ENCODE assay signal across 8 mouse cellular contexts in the genomic region with DNA sequence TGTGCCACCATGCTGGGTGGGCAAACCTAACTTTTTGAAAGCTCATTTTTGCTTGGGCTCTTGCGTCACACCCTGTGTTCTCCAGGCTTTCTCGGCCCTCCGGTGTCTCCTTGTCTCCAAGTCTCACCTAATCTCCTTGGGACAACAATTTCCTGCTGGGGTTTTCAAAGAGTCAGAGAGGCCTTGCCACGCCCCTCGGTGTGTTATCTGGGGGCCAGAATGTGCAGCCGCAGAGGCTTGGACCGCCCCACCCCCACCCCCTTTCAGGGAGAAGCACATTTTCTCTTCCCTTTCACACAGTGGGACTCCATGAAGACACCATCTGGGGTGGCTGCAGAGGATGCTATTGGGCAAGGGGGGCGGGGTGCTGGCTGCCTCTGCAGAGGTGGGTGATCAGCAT.
DNase-seq lines count a peak whose midpoint lies in the region; ATAC-seq and TF ChIP-seq lines count a peak whose summit lies in the region.

No protein-coding gene starts in this region.

- H3K36me3 ChIP-seq in G1E (replicated peaks) = no peaks in the 10 kb centered on the region
- H3K36me3 ChIP-seq in liver, embryonic 15.5 days (replicated peaks) = no peaks in the 10 kb centered on the region
- no peaks in the 10 kb centered on the region for H3K36me3 ChIP-seq in midbrain, embryonic 11.5 days (ENCODE audit: control insufficient read depth, insufficient read depth, low read length)

- peak overlapping the region; percentile 53; the same call in 1 of the 2 replicates for H3K4me3 ChIP-seq in G1E (ENCODE audit: low read depth, low read length)
- peak overlapping the region; percentile 39 for H3K4me3 ChIP-seq in liver, embryonic 15.5 days (replicated peaks)
- H3K4me3 ChIP-seq in midbrain, embryonic 11.5 days (ENCODE audit: low read depth, low read length) = no peak overlapping the region
- no peak overlapping the region for H3K4me3 ChIP-seq in left cerebral cortex, adult 2 months

- no peak for TF ChIP-seq CTCF in G1E (IDR thresholded peaks at IDR 0.05; ENCODE audit: low read depth, low read length)
- no peak for TF ChIP-seq CTCF in left cerebral cortex, adult 2 months (IDR thresholded peaks at IDR 0.05)

- peak overlapping the region; percentile 65 for H3K9ac ChIP-seq in liver, embryonic 15.5 days
- no peak overlapping the region for H3K9ac ChIP-seq in midbrain, embryonic 11.5 days (ENCODE audit: low read length)

- DNase-seq in heart, adult 18-20 months = peak; percentile 24 to 45
- DNase-seq in heart, postnatal 14 days = no peak
- peak; percentile 72 for DNase-seq in G1E (ENCODE audit: low spot score)
- no peak for DNase-seq in midbrain, embryonic 11.5 days (ENCODE audit: low spot score, missing footprints)
- DNase-seq in left cerebral cortex, adult 2 months (ENCODE audit: extremely low spot score in 1 of 2, low spot score in 2 of 2) = no peak
- DNase-seq in cerebellum, adult 18-20 months = no peak

- H3K27ac ChIP-seq in liver, embryonic 15.5 days (replicated peaks) = peak overlapping the region; percentile 99
- H3K27ac ChIP-seq in midbrain, embryonic 11.5 days (ENCODE audit: low read depth, low read length) = no peak overlapping the region
- no peak overlapping the region for H3K27ac ChIP-seq in left cerebral cortex, adult 2 months

- 3% methylated on average over 8 of the region's 8 CpGs for WGBS in liver, embryonic 15.5 days (ENCODE audit: insufficient replicate concordance)
- WGBS in midbrain, embryonic 11.5 days = 6% methylated on average over 8 of the region's 8 CpGs

- H3K4me2 ChIP-seq in liver, embryonic 15.5 days = peak overlapping the region; percentile 74
- H3K4me2 ChIP-seq in midbrain, embryonic 11.5 days = no peak overlapping the region

- peak; percentile 61 for ATAC-seq in G1E (ENCODE audit: extremely low read depth, insufficient number of reproducible peaks, low FRiP score, poor library complexity, severe bottlenecking)
- peak; percentile 98 for ATAC-seq in granulocyte monocyte progenitor cell, adult 5-6 weeks (replicated peaks; ENCODE audit: poor library complexity, severe bottlenecking)
- ATAC-seq in liver, embryonic 15.5 days (ENCODE audit: insufficient read depth) = peak; percentile 72
- ATAC-seq in midbrain, embryonic 11.5 days (ENCODE audit: low FRiP score) = no peak

- H3K27me3 ChIP-seq in G1E (ENCODE audit: insufficient read depth, low read length) = no peaks in the 10 kb centered on the region
- H3K27me3 ChIP-seq in liver, embryonic 15.5 days = no peaks in the 10 kb centered on the region
- H3K27me3 ChIP-seq in midbrain, embryonic 11.5 days (ENCODE audit: control insufficient read depth, insufficient read depth, low read length) = no peaks in the 10 kb centered on the region

- H3K9me3 ChIP-seq in G1E (replicated peaks) = no peaks in the 10 kb centered on the region
- H3K9me3 ChIP-seq in liver, embryonic 15.5 days (replicated peaks) = no peaks in the 10 kb centered on the region
- H3K9me3 ChIP-seq in midbrain, embryonic 11.5 days (ENCODE audit: control insufficient read depth, low read length) = no peaks in the 10 kb centered on the region

- H3K4me1 ChIP-seq in G1E (ENCODE audit: insufficient read depth, low read depth, low read length) = peaks cover 92% of the 10 kb centered on the region
- H3K4me1 ChIP-seq in liver, embryonic 15.5 days (replicated peaks) = peaks cover 100% of the 10 kb centered on the region
- H3K4me1 ChIP-seq in midbrain, embryonic 11.5 days (ENCODE audit: control insufficient read depth, insufficient read depth, low read length) = 0 out of 2 replicates have a peak, but pooled peaks cover 4% of the 10 kb centered on the region

- intact Hi-C loops in heart, postnatal 14 days (cut with DNase I) = no loop called here
- intact Hi-C loops in left cerebral cortex, adult 2 months (cut with DNase I) = no loop called here

Comparison
In these comparisons a context has a peak if more than half of its experiments do, and no peak if none do; other contexts are left out.
1. DNase-seq: peak in heart, adult 18-20 months (2 of 2) and G1E (single experiment); none in heart, postnatal 14 days (0 of 2), midbrain, embryonic 11.5 days (single experiment), left cerebral cortex, adult 2 months (0 of 2) and cerebellum, adult 18-20 months (0 of 2).
2. H3K4me3 ChIP-seq: peak in G1E (single experiment) and liver, embryonic 15.5 days (single experiment); none in midbrain, embryonic 11.5 days (single experiment) and left cerebral cortex, adult 2 months (single experiment).